Mouse (Mus musculus): ENCODE measurements around the gene Tnpo1. TPM values are rescaled to one million over a fixed set of nuclear protein-coding genes. Genes with fewer than 3 reads are reported as not detected.
"Not testable (repeated sequence)": the region's sequence is repeated elsewhere in the genome, so short reads cannot be mapped to it uniquely, and the experiment has no call there.

The Tnpo1 gene
- total RNA-seq, 2 experiments from 2014 or later, result 91.7 to 99.7 TPM

GRCm38 (mm10) chr13:98825574-98825973, 100.6 kb downstream of the Tnpo1 start:
- DNase-seq (ENCODE audit: low spot score in 2 of 2), result no peak

- DNase-seq (ENCODE audit: low spot score in 2 of 2), result no peak
Observed at GRCm38 (mm10) chr13:98819094-98819493, 107.1 kb downstream of the Tnpo1 start.

- DNase-seq (ENCODE audit: low spot score in 2 of 2), result no peak
Observed at GRCm38 (mm10) chr13:98818205-98818604, 108.0 kb downstream of the Tnpo1 start.

GRCm38 (mm10) chr13:98817766-98818165, 108.4 kb downstream of the Tnpo1 start:
- no peak for DNase-seq (ENCODE audit: low spot score in 2 of 2)

- not testable (repeated sequence) for DNase-seq (ENCODE audit: low spot score in 2 of 2)
Observed at GRCm38 (mm10) chr13:98816981-98817660, 109.1 kb downstream of the Tnpo1 start.

GRCm38 (mm10) chr13:98816571-98816970, 109.6 kb downstream of the Tnpo1 start:
- no peak for DNase-seq (ENCODE audit: low spot score in 2 of 2)

GRCm38 (mm10) chr13:98815147-98815785, 110.9 kb downstream of the Tnpo1 start, which contains the start of gene Fcho2:
TSS of gene Fcho2 (minus strand) at chr13:98815449.
- peak; percentile 97 for DNase-seq (ENCODE audit: low spot score in 2 of 2)

GRCm38 (mm10) chr13:98814275-98815040, 111.7 kb downstream of the Tnpo1 start:
- DNase-seq (ENCODE audit: low spot score in 2 of 2), result peak in 1 of 2 experiments; percentile 67

GRCm38 (mm10) chr13:98813596-98814274, 112.4 kb downstream of the Tnpo1 start:
- DNase-seq (ENCODE audit: low spot score in 2 of 2), result no peak

GRCm38 (mm10) chr13:98813167-98813566, 113.0 kb downstream of the Tnpo1 start:
- DNase-seq (ENCODE audit: low spot score in 2 of 2), result no peak

GRCm38 (mm10) chr13:98812285-98812684, 113.9 kb downstream of the Tnpo1 start:
- DNase-seq (ENCODE audit: low spot score in 2 of 2), result no peak

GRCm38 (mm10) chr13:98810143-98810542, 116.0 kb downstream of the Tnpo1 start:
- no peak for DNase-seq (ENCODE audit: low spot score in 2 of 2)

- DNase-seq (ENCODE audit: low spot score in 2 of 2), result no peak
Observed at GRCm38 (mm10) chr13:98809087-98809486, 117.1 kb downstream of the Tnpo1 start.

- no peak for DNase-seq (ENCODE audit: low spot score in 2 of 2)
Observed at GRCm38 (mm10) chr13:98804480-98804879, 121.7 kb downstream of the Tnpo1 start.

- no peak for DNase-seq (ENCODE audit: low spot score in 2 of 2)
Observed at GRCm38 (mm10) chr13:98803699-98804098, 122.5 kb downstream of the Tnpo1 start.

GRCm38 (mm10) chr13:98802957-98803356, 123.2 kb downstream of the Tnpo1 start:
- DNase-seq (ENCODE audit: low spot score in 2 of 2), result no peak

GRCm38 (mm10) chr13:98795511-98795910, 130.7 kb downstream of the Tnpo1 start:
- no peak for DNase-seq (ENCODE audit: low spot score in 2 of 2)

GRCm38 (mm10) chr13:98792864-98793263, 133.3 kb downstream of the Tnpo1 start:
- DNase-seq (ENCODE audit: low spot score in 2 of 2), result no peak

GRCm38 (mm10) chr13:98791693-98792092, 134.5 kb downstream of the Tnpo1 start:
- DNase-seq (ENCODE audit: low spot score in 2 of 2), result no peak
